Mouse (Mus musculus) heart, adult 2 months (tissue): Measurements from ENCODE around the gene Armc8. TPM values are rescaled to one million over a fixed set of nuclear protein-coding genes. Genes with fewer than 3 reads are reported as not detected.
"Not testable (repeated sequence)": the region's sequence is repeated elsewhere in the genome, so short reads cannot be mapped to it uniquely, and the experiment has no call there.

Experiments used
- DNase-seq, 2 experiments: peaks; one replicate each; pipeline ENCODE4 v3.0.0; 2021
- H3K27ac ChIP-seq: fragments of 200-600 bp; 2 replicates; pipeline ENCODE4 v1.8.1; 2022
- H3K27me3 ChIP-seq: fragments of 200-500 bp; 2 replicates; pipeline ENCODE4 v1.6.1; 2012; ENCODE audit warnings: mild to moderate bottlenecking, low read length, inconsistent platforms, mixed read lengths; ENCODE audit not compliant: control insufficient read depth, insufficient read depth
- H3K36me3 ChIP-seq: fragments of 200-500 bp; 2 replicates; pipeline ENCODE4 v1.6.1; 2012; ENCODE audit warnings: low read length, inconsistent platforms; ENCODE audit not compliant: control insufficient read depth, insufficient read depth
- H3K4me1 ChIP-seq: fragments of 200-500 bp; 2 replicates; pipeline ENCODE4 v1.6.1; 2011; ENCODE audit warnings: low read length; ENCODE audit not compliant: control insufficient read depth, insufficient read depth
- H3K4me3 ChIP-seq: fragments of 200-600 bp; 2 replicates; pipeline ENCODE4 v1.8.1; 2022
- H3K79me2 ChIP-seq: fragments of 200-500 bp; replicated peaks from 2 replicates; pipeline ENCODE4 v1.6.1; 2012; ENCODE audit warnings: mild to moderate bottlenecking, inconsistent platforms, low read length, moderate library complexity, mixed read lengths; ENCODE audit not compliant: control insufficient read depth, insufficient read depth
- H3K9ac ChIP-seq: fragments of 200-500 bp; 2 replicates; pipeline ENCODE4 v1.6.1; 2012; ENCODE audit warnings: low read depth, mild to moderate bottlenecking, control low read depth, inconsistent platforms, low read length, mixed read lengths
- CTCF ChIP-seq: fragments of 200-600 bp; IDR thresholded peaks from 2 replicates; pipeline ENCODE4 v1.8.1; 2022; ENCODE audit warnings: antibody characterized with exemption, mild to moderate bottlenecking, moderate library complexity
- EP300 ChIP-seq: fragments of 200-500 bp; IDR thresholded peaks from 2 replicates; pipeline ENCODE4 v1.6.1; 2011; ENCODE audit warnings: low read depth, low read length, control low read depth; ENCODE audit not compliant: insufficient read depth
- POLR2A ChIP-seq: fragments of 200-500 bp; IDR thresholded peaks from 2 replicates; pipeline ENCODE4 v1.6.1; 2011; ENCODE audit warnings: mild to moderate bottlenecking, low read depth, low read length, control low read depth; ENCODE audit not compliant: insufficient read depth
- WGBS: fragments of 180-500 bp; shearing (Covaris S2); methylation state at CpG from one replicate; pipeline ENCODE4 v1.1.7; 2018; 5-methylcytosine and 5-hydroxymethylcytosine counted together
- intact Hi-C: fragments of 180-260 bp; cut with DNase I; formaldehyde crosslinking; loops from one replicate; pipeline ENCODE4 v1.15.1; 2025
- long read RNA-seq: library from polyadenylated mRNA; stranded (forward); transcript quantifications from one replicate; pipeline ENCODE4 v2.0.0, GENCODE M21; 2021
- polyA plus RNA-seq: library from polyadenylated mRNA; depleted of rRNA; stranded (reverse); fragments of >200 nt; gene quantifications from 2 replicates; pipeline ENCODE4 v1.2.3, GENCODE M21; 2012; rRNA removed
- total RNA-seq, 2 experiments: library from RNA; stranded (reverse); gene quantifications; 2 replicates each; pipeline ENCODE4 v1.2.3; 2021

The Armc8 gene
- 10 to 100 TPM; 17.7 to 18.3 TPM for total RNA-seq
- polyA plus RNA-seq, result 9.8 and 18.0 TPM in 2 replicates
- long read RNA-seq, full-length matches to known transcripts, result 12 of 23 reads
- long read RNA-seq, partial matches to known transcripts, result 1 of 23 reads
- long read RNA-seq, other reads (novel, unspliced or antisense), result 10 of 23 reads

DNA sequence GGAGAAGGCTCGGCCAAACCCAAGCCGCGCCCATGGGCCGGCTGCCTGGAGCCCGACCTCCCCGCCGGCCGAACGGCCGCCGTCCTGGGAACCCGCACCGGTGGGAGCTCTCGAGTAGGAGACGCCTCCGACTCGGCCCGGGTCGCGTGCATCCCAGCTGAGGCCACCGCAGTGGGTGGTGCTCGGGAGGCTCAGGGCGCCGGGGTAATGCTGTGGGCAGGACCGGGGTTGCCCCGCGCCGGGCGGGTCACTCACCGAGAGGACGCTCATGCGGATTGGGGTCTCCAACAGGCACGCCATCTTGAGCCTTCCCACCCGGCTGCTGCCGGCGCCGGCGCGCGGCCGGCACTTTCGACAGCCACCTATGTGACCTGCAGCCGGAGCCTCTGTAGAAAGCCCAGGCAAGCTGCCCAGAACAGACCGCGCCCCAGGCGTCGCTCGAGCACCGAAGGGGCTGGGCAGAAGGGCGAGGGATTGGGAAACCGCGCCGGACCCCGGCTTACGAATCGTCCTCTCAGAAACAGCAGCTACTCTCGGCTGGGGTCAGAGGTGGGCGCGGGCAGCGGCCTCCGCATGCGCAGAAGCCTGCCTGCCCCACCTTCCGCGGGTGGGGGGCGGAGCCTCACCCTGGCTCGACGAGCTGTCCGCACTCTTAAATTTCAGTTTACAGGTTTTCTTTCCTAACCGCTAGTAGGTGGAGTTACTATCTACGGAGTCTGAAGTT is at the start of gene Armc8:
TSS of gene Armc8 (minus strand) at position 553 of the 724 bp plus-strand sequence.
- H3K36me3 ChIP-seq, result peaks cover 5% of the 10 kb centered on the region; the same call in 1 of the 2 replicates
- intact Hi-C loops, result no loop called here
- peak within 1 kb of the TSS; percentile 92 for H3K9ac ChIP-seq
- H3K4me1 ChIP-seq, result peaks cover 7% of the 10 kb centered on the region
- peak; percentile 94 for DNase-seq
- H3K79me2 ChIP-seq, result peaks cover 5% of the 10 kb centered on the region
- H3K27ac ChIP-seq, result peak within 1 kb of the TSS; percentile 96
- WGBS, result under 1% methylated on average over 70 of the region's 70 CpGs
- peak within 1 kb of the TSS; percentile 55 for H3K4me3 ChIP-seq
- TF ChIP-seq EP300 (no peak), CTCF (no peak), POLR2A (peak; percentile 87)
- no peaks in the 10 kb centered on the region for H3K27me3 ChIP-seq

- no peak within 1 kb of the TSS for H3K4me3 ChIP-seq
- WGBS, result 44% methylated on average over 2 of the region's 2 CpGs
- H3K4me1 ChIP-seq, result no peaks in the 10 kb centered on the region
- H3K27ac ChIP-seq, result no peak within 1 kb of the TSS
- no peak within 1 kb of the TSS for H3K9ac ChIP-seq
- H3K79me2 ChIP-seq, result no peaks in the 10 kb centered on the region
- H3K27me3 ChIP-seq, result no peaks in the 10 kb centered on the region
- no peak for DNase-seq
- H3K36me3 ChIP-seq, result no peaks in the 10 kb centered on the region
- TF ChIP-seq CTCF, result no peak
- TF ChIP-seq POLR2A, result no peak
- no peak for TF ChIP-seq EP300
- intact Hi-C loops, result no loop called here
Measured at GRCm38 (mm10) chr9:99612202-99612601, 43.5 kb upstream of the Armc8 start, which contains the start of gene A4gnt. TSS of gene A4gnt (plus strand) at chr9:99612502.

GRCm38 (mm10) chr9:99603566-99603965 is 34.9 kb upstream of the Armc8 start:
- DNase-seq, result no peak
- H3K4me1 ChIP-seq, result no peaks in the 10 kb centered on the region
- WGBS, result 75% methylated on average over 2 of the region's 2 CpGs
- H3K79me2 ChIP-seq, result no peaks in the 10 kb centered on the region
- no peak for TF ChIP-seq POLR2A
- no peak overlapping the region for H3K27ac ChIP-seq
- H3K36me3 ChIP-seq, result no peaks in the 10 kb centered on the region
- intact Hi-C loops, result no loop called here
- no peak overlapping the region for H3K9ac ChIP-seq
- no peaks in the 10 kb centered on the region for H3K27me3 ChIP-seq
- no peak overlapping the region for H3K4me3 ChIP-seq

DNA sequence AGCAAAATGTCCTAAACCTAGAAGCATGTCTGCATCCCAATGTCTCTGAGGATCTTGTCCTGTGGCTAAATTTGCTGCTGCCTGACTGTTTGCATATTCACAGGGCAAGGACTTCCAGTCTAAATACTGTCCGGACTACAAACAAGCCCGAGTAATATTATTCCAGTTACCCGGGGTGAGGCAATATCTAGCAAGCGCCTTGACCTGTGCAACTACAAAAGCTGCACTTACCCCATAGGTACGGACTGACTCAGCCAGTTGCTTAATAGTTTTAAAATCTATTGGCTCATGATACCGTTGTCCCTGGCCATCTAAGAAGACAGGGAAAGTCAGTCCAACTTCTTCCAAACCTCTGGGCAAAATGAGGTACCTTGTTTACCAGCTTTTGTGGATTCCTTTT is 30.4 kb upstream of the Armc8 start:
- H3K4me1 ChIP-seq, H3K9ac ChIP-seq, DNase-seq, H3K4me3 ChIP-seq, H3K27me3 ChIP-seq, H3K36me3 ChIP-seq, H3K27ac ChIP-seq, intact Hi-C loops, H3K79me2 ChIP-seq: not testable (repeated sequence)
- WGBS, result 90% methylated on average over 6 of the region's 6 CpGs

- TF ChIP-seq EP300 (no peak), CTCF (no peak), POLR2A (no peak)
- 62% methylated on average over 8 of the region's 8 CpGs for WGBS
Measured at GRCm38 (mm10) chr9:99591144-99591543, 22.4 kb upstream of the Armc8 start.

DNA sequence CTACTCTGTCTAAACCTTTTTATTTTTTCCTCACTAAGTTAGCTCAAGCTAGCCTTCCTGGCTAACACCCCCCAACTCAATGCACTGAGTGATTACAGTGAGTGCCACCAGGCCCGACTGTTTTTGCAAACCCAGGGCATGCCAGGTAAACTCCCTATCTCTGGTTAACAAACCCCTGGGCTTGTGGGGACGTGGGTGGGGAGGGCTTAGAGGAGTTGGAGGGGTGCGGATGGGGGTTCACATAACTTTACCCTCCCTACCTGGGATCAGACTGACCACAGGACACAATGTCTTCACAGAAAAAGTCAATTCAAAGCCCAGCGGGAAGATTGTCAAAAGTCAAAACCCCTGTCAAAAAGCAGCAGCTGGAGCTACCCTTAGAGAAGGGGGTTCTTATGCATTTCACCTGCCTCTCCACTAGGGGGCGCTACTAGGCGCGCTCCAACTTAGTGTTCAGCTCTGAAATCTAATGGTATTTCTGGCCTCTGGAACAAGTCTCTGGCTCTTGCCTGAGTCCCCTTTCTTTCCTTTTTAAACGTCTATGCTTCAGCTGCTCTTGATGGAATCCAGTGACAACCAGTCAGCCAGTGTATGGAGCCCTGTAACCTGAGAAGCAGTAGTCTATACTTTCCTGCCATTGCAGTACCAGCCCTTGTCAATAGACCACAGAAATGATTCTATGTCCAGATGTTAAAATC is 19.0 kb upstream of the Armc8 start:
- 27% methylated on average over 8 of the region's 8 CpGs for WGBS
- no peaks in the 10 kb centered on the region for H3K27me3 ChIP-seq
- intact Hi-C loops, result loop anchor here (1.0 kb wide), 1 partner anchor 75 kb away; no protein-coding TSS in a partner anchor

More at GRCm38 (mm10) chr9:99591144-99591543, 22.4 kb upstream of the Armc8 start:
- no peak for DNase-seq
- Histone ChIP-seq H3K9ac (no peak overlapping the region), H3K36me3 (no peaks in the 10 kb centered on the region), H3K79me2 (no peaks in the 10 kb centered on the region), H3K27me3 (no peaks in the 10 kb centered on the region), H3K4me1 (no peaks in the 10 kb centered on the region), H3K27ac (no peak overlapping the region), H3K4me3 (no peak overlapping the region)
- intact Hi-C loops, result no loop called here

More for the DNA sequence above, 19.0 kb upstream of the Armc8 start:
- Histone ChIP-seq H3K4me3 (no peak overlapping the region), H3K79me2 (no peaks in the 10 kb centered on the region), H3K27ac (no peak overlapping the region), H3K9ac (no peak overlapping the region), H3K4me1 (no peaks in the 10 kb centered on the region), H3K36me3 (no peaks in the 10 kb centered on the region)
- peak; percentile 31 to 63 for DNase-seq
- TF ChIP-seq CTCF (no peak; the same call in 1 of the 2 replicates), POLR2A (no peak), EP300 (no peak)
